ENCODE assay signal across 9 mouse cellular contexts in genomic region chr14:61274414-61275198, GRCm38 (mm10). TPM values are rescaled to one million over a fixed set of nuclear protein-coding genes. Genes with fewer than 3 reads are reported as not detected.
DNase-seq lines count a peak whose midpoint lies in the region; ATAC-seq and TF ChIP-seq lines count a peak whose summit lies in the region.
"Had no signal": no experiment of that assay in that cellular context is flagged by ENCODE, and none has a peak within 500 bp of the region (broad histone marks: within the 10 kb centered on the region; RNA-seq: fewer than 3 reads in every experiment).

No protein-coding gene starts in this region.

- peak overlapping the region; percentile 26 to 28 for H3K4me3 ChIP-seq in heart, embryonic 14.5 days (ENCODE audit: control insufficient read depth in 1 of 2, insufficient read depth in 1 of 2, low read depth in 1 of 2, low read length in 2 of 2)
- peak overlapping the region; percentile 18 for H3K4me3 ChIP-seq in embryonic facial prominence, embryonic 12.5 days
- H3K4me3 ChIP-seq in intestine, postnatal 0 days (ENCODE audit: low read depth, low read length) = peak overlapping the region; percentile 19
- H3K4me3 ChIP-seq in neural tube, embryonic 11.5 days (ENCODE audit: low read depth, low read length) = peak overlapping the region; percentile 16; the same call in 1 of the 2 replicates

- H3K9ac ChIP-seq in heart, embryonic 14.5 days (ENCODE audit: low read length) = peak overlapping the region; percentile 41; the same call in 1 of the 2 replicates
- H3K9ac ChIP-seq in embryonic facial prominence, embryonic 12.5 days = no peak overlapping the region
- no peak overlapping the region for H3K9ac ChIP-seq in intestine, postnatal 0 days (ENCODE audit: low read depth, low read length)
- H3K9ac ChIP-seq in neural tube, embryonic 11.5 days (ENCODE audit: low read length) = no peak overlapping the region

- peaks cover 33% of the 10 kb centered on the region for H3K27me3 ChIP-seq in heart, embryonic 14.5 days (ENCODE audit: control insufficient read depth, insufficient read depth, low read length)
- H3K27me3 ChIP-seq in embryonic facial prominence, embryonic 12.5 days = peaks cover 43% of the 10 kb centered on the region
- peaks cover 21% of the 10 kb centered on the region for H3K27me3 ChIP-seq in intestine, postnatal 0 days (replicated peaks; ENCODE audit: control insufficient read depth, insufficient read depth, low read length)
- H3K27me3 ChIP-seq in neural tube, embryonic 11.5 days (ENCODE audit: control insufficient read depth, insufficient read depth, low read length) = peaks cover 19% of the 10 kb centered on the region

- no peaks in the 10 kb centered on the region for H3K9me3 ChIP-seq in heart, embryonic 14.5 days (ENCODE audit: control insufficient read depth, low read length)
- no peaks in the 10 kb centered on the region for H3K9me3 ChIP-seq in embryonic facial prominence, embryonic 12.5 days
- H3K9me3 ChIP-seq in intestine, postnatal 0 days (ENCODE audit: control insufficient read depth) = no peaks in the 10 kb centered on the region
- no peaks in the 10 kb centered on the region for H3K9me3 ChIP-seq in neural tube, embryonic 11.5 days (ENCODE audit: control insufficient read depth, low read length)

- no peak for DNase-seq in heart, adult 18-20 months
- DNase-seq in neural tube, embryonic 11.5 days (ENCODE audit: low spot score) = no peak
- DNase-seq in ovary, adult 18-20 months (ENCODE audit: low spot score) = no peak
- DNase-seq in layer of hippocampus, adult 18-20 months (ENCODE audit: low spot score in 2 of 2) = no peak
- no peak for DNase-seq in adrenal gland, postnatal 10 days
- DNase-seq: thymus, adult 2 months had no signal

- H3K27ac ChIP-seq in heart, embryonic 14.5 days (replicated peaks in 1 of 2; ENCODE audit: control insufficient read depth in 1 of 2, insufficient read depth in 1 of 2, low read depth in 2 of 2, low read length in 2 of 2) = no peak overlapping the region
- H3K27ac ChIP-seq in embryonic facial prominence, embryonic 12.5 days = no peak overlapping the region
- H3K27ac ChIP-seq in intestine, postnatal 0 days (ENCODE audit: low read depth, low read length) = no peak overlapping the region
- H3K27ac ChIP-seq in neural tube, embryonic 11.5 days (ENCODE audit: low read depth, low read length) = no peak overlapping the region

- no peak for TF ChIP-seq CTCF in intestine, postnatal 0 days (IDR thresholded peaks at IDR 0.05; ENCODE audit: low read depth)

- H3K4me2 ChIP-seq in heart, embryonic 14.5 days (ENCODE audit: low read length) = peak overlapping the region; percentile 68
- H3K4me2 ChIP-seq in embryonic facial prominence, embryonic 12.5 days (replicated peaks) = peak overlapping the region; percentile 42
- H3K4me2 ChIP-seq in intestine, postnatal 0 days (replicated peaks; ENCODE audit: low read depth) = peak overlapping the region; percentile 57
- peak overlapping the region; percentile 28; the same call in 1 of the 2 replicates for H3K4me2 ChIP-seq in neural tube, embryonic 11.5 days (ENCODE audit: low read depth)

- no peak for ATAC-seq in heart, embryonic 14.5 days (ENCODE audit: insufficient number of reproducible peaks, insufficient read depth, low FRiP score, low read depth)
- ATAC-seq in embryonic facial prominence, embryonic 12.5 days (ENCODE audit: insufficient number of reproducible peaks, insufficient read depth, low FRiP score, low TSS enrichment) = peak; percentile 10; the same call in 1 of the 2 replicates
- no peak for ATAC-seq in intestine, postnatal 0 days
- ATAC-seq in neural tube, embryonic 11.5 days (ENCODE audit: insufficient read depth, low FRiP score, low TSS enrichment) = no peak

- 6% methylated on average over 38 of the region's 38 CpGs for WGBS in heart, embryonic 14.5 days
- WGBS in embryonic facial prominence, embryonic 12.5 days = 8% methylated on average over 38 of the region's 38 CpGs
- WGBS in intestine, postnatal 0 days = 8% methylated on average over 38 of the region's 38 CpGs
- 12% methylated on average over 38 of the region's 38 CpGs for WGBS in neural tube, embryonic 11.5 days

- no peaks in the 10 kb centered on the region for H3K36me3 ChIP-seq in heart, embryonic 14.5 days (ENCODE audit: control insufficient read depth, insufficient read depth, low read length)
- H3K36me3 ChIP-seq in embryonic facial prominence, embryonic 12.5 days = no peaks in the 10 kb centered on the region
- H3K36me3 ChIP-seq in intestine, postnatal 0 days (ENCODE audit: control insufficient read depth, insufficient read depth) = no peaks in the 10 kb centered on the region
- no peaks in the 10 kb centered on the region for H3K36me3 ChIP-seq in neural tube, embryonic 11.5 days (ENCODE audit: control insufficient read depth, insufficient read depth, low read length)

- peaks cover 3 to 13% of the 10 kb centered on the region in 2 experiments; a peak in 2 of 4 replicates for H3K4me1 ChIP-seq in heart, embryonic 14.5 days (ENCODE audit: control insufficient read depth in 2 of 2, insufficient read depth in 2 of 2, low read length in 2 of 2)
- peaks cover 5% of the 10 kb centered on the region; the same call in 1 of the 2 replicates for H3K4me1 ChIP-seq in embryonic facial prominence, embryonic 12.5 days
- no peaks in the 10 kb centered on the region for H3K4me1 ChIP-seq in intestine, postnatal 0 days (replicated peaks; ENCODE audit: control insufficient read depth, insufficient read depth, low read length)
- 0 out of 2 replicates have a peak, but pooled peaks cover 2% of the 10 kb centered on the region for H3K4me1 ChIP-seq in neural tube, embryonic 11.5 days (ENCODE audit: control insufficient read depth, insufficient read depth, low read length)

RNA-seq across cellular contexts. Expression of gene Sgcg, which starts 16.3 kb away (rescaled TPM):
- polyA plus RNA-seq in heart, embryonic 14.5 days (2014; fragmentation: Nextera tagmentation; extraction: Ambion mirVana) = 41.0 and 44.1 TPM in 2 replicates
- 100 to 1,000 TPM; 181 to 202 TPM for total RNA-seq in heart, adult 18-20 months (2021)
- 2.0 and 2.3 TPM in 2 replicates for polyA plus RNA-seq in embryonic facial prominence, embryonic 12.5 days (2016; fragmentation: Nextera tagmentation; extraction: Ambion mirVana)
- 2.8 TPM in 2 replicates for polyA plus RNA-seq in intestine, postnatal 0 days (2015; fragmentation: Nextera tagmentation; extraction: Ambion mirVana)
- 1.1 and 2.0 TPM in 2 replicates for polyA plus RNA-seq in neural tube, embryonic 11.5 days (2014; fragmentation: Nextera tagmentation; extraction: Ambion mirVana)
- under 1 TPM in 1 of 2 experiments, not detected in 1; 0.15 TPM for total RNA-seq in layer of hippocampus, adult 18-20 months (2021)
- 10 to 100 TPM; 10.2 to 20.1 TPM for total RNA-seq in adrenal gland, postnatal 10 days (2021)

RNA-seq across cellular contexts. Expression of gene Arl11, which starts 34.9 kb away (rescaled TPM):
- 0.88 and 1.3 TPM in 2 replicates for polyA plus RNA-seq in heart, embryonic 14.5 days (2014; fragmentation: Nextera tagmentation; extraction: Ambion mirVana)
- total RNA-seq in heart, adult 18-20 months (2021) = 1 to 10 TPM in 1 of 2 experiments, under 1 TPM in 1; 0.75 to 1.3 TPM
- polyA plus RNA-seq in embryonic facial prominence, embryonic 12.5 days (2016; fragmentation: Nextera tagmentation; extraction: Ambion mirVana) = 0.38 and 0.41 TPM in 2 replicates
- 1.4 and 1.5 TPM in 2 replicates for polyA plus RNA-seq in intestine, postnatal 0 days (2015; fragmentation: Nextera tagmentation; extraction: Ambion mirVana)
- polyA plus RNA-seq in neural tube, embryonic 11.5 days (2014; fragmentation: Nextera tagmentation; extraction: Ambion mirVana) = 0.22 and 0.56 TPM in 2 replicates
- total RNA-seq in layer of hippocampus, adult 18-20 months (2021) = under 1 TPM; 0.81 to 0.94 TPM
- 1 to 10 TPM in 1 of 2 experiments, under 1 TPM in 1; 0.85 to 1.1 TPM for total RNA-seq in adrenal gland, postnatal 10 days (2021)

Comparison
In these comparisons a context has a peak if more than half of its experiments do, and no peak if none do; other contexts are left out.
1. RNA of gene Sgcg, which starts 16.3 kb away (polyA plus RNA-seq): 41.0 to 44.1 TPM in heart, embryonic 14.5 days; 2.8 TPM in intestine, postnatal 0 days, 1.1 to 2.0 TPM in neural tube, embryonic 11.5 days and 2.0 to 2.3 TPM in embryonic facial prominence, embryonic 12.5 days; every median in the first group is over 10 times any median in the second.
2. Peak in every context shown above with its lines, with median percentiles within 50 percentile points of each other: H3K4me2 ChIP-seq and H3K4me3 ChIP-seq.